Mouse (Mus musculus): Measurements from ENCODE around the gene Gm5148. TPM values are rescaled to one million over a fixed set of nuclear protein-coding genes. Genes with fewer than 3 reads are reported as not detected.

Gene Gm5148
- polyA plus RNA-seq, 1 experiment, result 17.5 TPM

DNA sequence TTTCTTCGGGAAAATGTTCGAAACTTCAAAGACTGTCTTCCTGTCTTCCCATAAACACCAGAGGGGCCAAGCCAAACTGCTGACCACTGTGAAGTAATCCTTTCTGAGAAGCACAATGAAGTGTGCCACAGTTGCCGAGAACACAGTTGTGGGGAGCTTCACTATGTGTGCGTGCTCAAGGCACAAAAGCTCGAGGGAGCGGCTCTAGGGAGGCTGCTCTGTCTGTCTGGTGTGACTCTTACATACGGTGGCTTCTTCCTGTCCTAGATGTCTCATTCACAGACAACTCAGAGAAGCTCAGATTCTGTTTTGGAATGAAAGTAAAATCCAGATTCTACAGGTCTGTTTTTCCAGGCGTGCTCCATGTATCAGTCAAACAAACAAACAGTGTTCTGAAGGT is 48.0 kb downstream of the Gm5148 start:
- 82% methylated on average over 8 of the region's 8 CpGs for WGBS
- TF ChIP-seq POLR2A (IDR thresholded peaks at IDR 0.05; ENCODE audit: borderline replicate concordance, insufficient read depth, low read length) (no peak), CTCF (IDR thresholded peaks at IDR 0.05; ENCODE audit: borderline replicate concordance, insufficient read depth, low read depth, low read length) (no peak)
- Histone ChIP-seq H3K4me3 (replicated peaks; ENCODE audit: insufficient read depth, low read depth, low read length) (no peak overlapping the region), H3K27ac (ENCODE audit: insufficient read depth, low read length) (no peak overlapping the region), H3K27me3 (ENCODE audit: control insufficient read depth, insufficient read depth, low read length) (no peaks in the 10 kb centered on the region), H3K4me1 (ENCODE audit: control insufficient read depth, insufficient read depth, low read length) (no peaks in the 10 kb centered on the region)
- no peak for DNase-seq

DNA sequence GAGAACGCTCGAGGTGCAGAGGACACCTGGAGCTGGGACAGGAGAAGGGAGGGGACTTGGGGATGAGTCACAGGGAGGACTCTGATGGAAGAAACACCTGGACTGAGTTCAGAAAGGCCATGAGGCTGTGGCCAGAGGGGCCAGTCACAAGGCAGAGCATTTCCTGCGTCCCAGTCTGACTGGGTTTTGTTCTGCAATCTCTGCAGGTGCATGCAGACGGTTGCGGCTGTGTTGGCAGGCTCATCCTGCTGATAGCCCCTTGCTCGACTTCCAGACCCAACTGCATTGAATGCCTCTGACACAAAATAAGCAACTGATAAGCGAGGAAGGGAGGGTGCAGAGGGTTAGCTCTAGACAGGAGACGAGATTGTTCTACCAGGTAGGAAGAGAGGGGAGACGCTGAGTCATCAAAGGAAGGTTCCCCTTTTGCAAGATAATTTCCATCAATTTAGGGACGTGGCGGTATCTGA is 49.2 kb downstream of the Gm5148 start:
- Histone ChIP-seq H3K27ac (ENCODE audit: insufficient read depth, low read length) (no peak overlapping the region), H3K4me3 (replicated peaks; ENCODE audit: insufficient read depth, low read depth, low read length) (no peak overlapping the region), H3K27me3 (ENCODE audit: control insufficient read depth, insufficient read depth, low read length) (no peaks in the 10 kb centered on the region), H3K4me1 (ENCODE audit: control insufficient read depth, insufficient read depth, low read length) (no peaks in the 10 kb centered on the region)
- TF ChIP-seq CTCF (IDR thresholded peaks at IDR 0.05; ENCODE audit: borderline replicate concordance, insufficient read depth, low read depth, low read length) (no peak), POLR2A (IDR thresholded peaks at IDR 0.05; ENCODE audit: borderline replicate concordance, insufficient read depth, low read length) (no peak)
- no peak for DNase-seq
- 86% methylated on average over 11 of the region's 11 CpGs for WGBS

DNA sequence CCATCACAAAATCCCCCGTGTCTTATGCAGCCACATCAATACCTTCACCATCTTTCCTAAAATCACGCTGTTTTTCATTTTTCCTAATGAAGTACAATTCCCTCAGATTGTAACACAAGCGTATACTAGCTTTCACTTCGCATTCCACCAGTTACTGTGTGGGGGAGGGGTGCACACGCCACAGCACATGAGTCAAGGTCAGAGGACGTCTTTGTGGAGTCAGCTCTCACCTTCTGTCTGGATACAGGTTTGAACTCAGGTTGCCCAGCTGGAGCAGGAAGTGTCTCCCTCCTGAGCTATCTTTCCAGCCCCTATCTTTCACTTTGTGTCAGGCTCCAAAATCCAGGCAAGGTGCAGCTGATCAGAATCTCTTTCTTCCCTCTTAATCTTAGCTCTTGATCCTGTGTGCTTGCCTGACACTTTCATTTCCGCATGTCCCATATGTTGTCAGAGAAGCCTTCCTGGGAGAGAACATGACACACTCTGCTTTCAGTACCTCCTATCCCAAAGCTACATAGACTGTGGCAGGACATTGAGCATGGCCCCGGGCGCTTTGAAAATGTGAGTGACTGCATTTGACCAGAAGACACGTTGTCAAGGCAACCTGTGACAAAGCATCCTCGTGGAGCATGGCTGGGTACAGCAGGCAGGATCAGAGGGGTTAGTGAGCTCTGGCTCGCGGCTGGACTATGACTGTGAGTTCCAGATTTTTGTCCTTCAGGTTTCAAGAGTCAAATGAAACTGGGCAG is 50.6 kb downstream of the Gm5148 start:
- no peak for DNase-seq
- Histone ChIP-seq H3K27ac (ENCODE audit: insufficient read depth, low read length) (no peak overlapping the region), H3K4me3 (replicated peaks; ENCODE audit: insufficient read depth, low read depth, low read length) (no peak overlapping the region), H3K4me1 (ENCODE audit: control insufficient read depth, insufficient read depth, low read length) (no peaks in the 10 kb centered on the region), H3K27me3 (ENCODE audit: control insufficient read depth, insufficient read depth, low read length) (no peaks in the 10 kb centered on the region)
- no peak for TF ChIP-seq POLR2A (IDR thresholded peaks at IDR 0.05; ENCODE audit: borderline replicate concordance, insufficient read depth, low read length)
- TF ChIP-seq CTCF (IDR thresholded peaks at IDR 0.05; ENCODE audit: borderline replicate concordance, insufficient read depth, low read depth, low read length), result no peak
- 45% methylated on average over 13 of the region's 13 CpGs for WGBS

DNA sequence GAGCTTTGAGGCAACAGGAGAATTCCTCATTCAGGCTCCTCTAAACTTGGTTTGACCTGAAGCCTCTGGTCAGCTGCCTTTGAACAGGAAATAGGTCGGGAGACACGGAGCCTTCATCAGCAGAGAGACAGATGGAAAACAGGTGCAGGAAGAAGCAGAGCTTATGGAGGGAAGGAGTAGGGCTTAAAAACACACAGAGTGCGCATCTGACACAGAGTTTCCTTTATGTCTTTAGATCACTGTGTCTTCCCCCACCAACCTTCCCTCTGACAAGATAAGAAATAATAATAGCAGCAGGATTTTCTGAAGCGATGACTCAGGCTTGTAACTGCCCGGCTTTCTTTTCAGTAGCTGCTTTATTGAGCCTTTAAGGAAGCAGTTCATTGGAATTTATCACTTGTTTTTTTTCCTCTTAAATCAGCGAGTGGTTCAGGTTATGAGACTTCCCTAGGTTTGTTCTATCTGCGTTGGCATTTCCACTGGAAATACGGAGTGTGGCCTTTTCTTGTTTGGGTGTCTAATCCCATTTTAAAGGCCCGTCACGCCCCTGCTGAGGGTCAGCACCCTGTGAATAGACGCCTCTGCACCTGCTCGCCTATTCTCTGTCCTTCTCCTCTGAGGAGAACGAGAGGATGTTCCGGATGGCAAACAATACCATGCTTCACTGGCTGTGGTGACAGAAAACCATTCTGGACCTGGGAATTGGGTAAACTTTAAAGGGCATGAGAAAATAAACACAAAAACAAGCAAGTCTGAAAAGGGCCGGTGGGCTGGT is 51.8 kb downstream of the Gm5148 start:
- Histone ChIP-seq H3K4me3 (replicated peaks; ENCODE audit: insufficient read depth, low read depth, low read length) (no peak overlapping the region), H3K27me3 (ENCODE audit: control insufficient read depth, insufficient read depth, low read length) (no peaks in the 10 kb centered on the region; the same call in 1 of the 2 replicates), H3K27ac (ENCODE audit: insufficient read depth, low read length) (no peak overlapping the region), H3K4me1 (ENCODE audit: control insufficient read depth, insufficient read depth, low read length) (no peaks in the 10 kb centered on the region)
- no peak for TF ChIP-seq CTCF (IDR thresholded peaks at IDR 0.05; ENCODE audit: borderline replicate concordance, insufficient read depth, low read depth, low read length)
- TF ChIP-seq POLR2A (IDR thresholded peaks at IDR 0.05; ENCODE audit: borderline replicate concordance, insufficient read depth, low read length), result no peak
- WGBS, result 47% methylated on average over 15 of the region's 15 CpGs
- DNase-seq, result peak in 1 of 2 experiments; percentile 13

DNA sequence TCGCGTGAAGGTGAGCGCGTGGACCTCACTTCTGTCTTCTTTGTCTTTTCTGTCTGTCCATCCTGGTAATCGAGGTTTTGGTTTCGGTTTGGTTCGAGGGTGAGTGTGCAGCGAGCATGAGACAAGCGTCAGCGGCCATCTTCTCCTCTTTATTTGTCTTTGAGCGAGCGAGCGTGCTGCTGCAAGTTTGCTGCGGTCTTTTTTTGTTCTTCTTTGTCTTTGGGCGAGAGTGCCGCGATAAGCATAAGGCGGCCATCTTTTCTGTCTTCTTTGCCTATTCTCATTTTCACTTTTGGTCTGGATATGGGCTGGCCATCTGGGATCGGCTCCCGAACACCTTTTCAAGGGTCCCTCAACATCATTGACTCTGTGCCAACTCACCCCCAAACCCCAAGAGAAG is 55.2 kb downstream of the Gm5148 start:
- WGBS, result 96% methylated on average over 20 of the region's 20 CpGs
- Histone ChIP-seq H3K4me3 (replicated peaks; ENCODE audit: insufficient read depth, low read depth, low read length) (no peak overlapping the region), H3K4me1 (ENCODE audit: control insufficient read depth, insufficient read depth, low read length) (no peaks in the 10 kb centered on the region), H3K27me3 (ENCODE audit: control insufficient read depth, insufficient read depth, low read length) (no peaks in the 10 kb centered on the region; the same call in 1 of the 2 replicates), H3K27ac (ENCODE audit: insufficient read depth, low read length) (no peak overlapping the region)
- no peak for TF ChIP-seq POLR2A (IDR thresholded peaks at IDR 0.05; ENCODE audit: borderline replicate concordance, insufficient read depth, low read length)
- TF ChIP-seq CTCF (IDR thresholded peaks at IDR 0.05; ENCODE audit: borderline replicate concordance, insufficient read depth, low read depth, low read length), result no peak
- no peak for DNase-seq

DNA sequence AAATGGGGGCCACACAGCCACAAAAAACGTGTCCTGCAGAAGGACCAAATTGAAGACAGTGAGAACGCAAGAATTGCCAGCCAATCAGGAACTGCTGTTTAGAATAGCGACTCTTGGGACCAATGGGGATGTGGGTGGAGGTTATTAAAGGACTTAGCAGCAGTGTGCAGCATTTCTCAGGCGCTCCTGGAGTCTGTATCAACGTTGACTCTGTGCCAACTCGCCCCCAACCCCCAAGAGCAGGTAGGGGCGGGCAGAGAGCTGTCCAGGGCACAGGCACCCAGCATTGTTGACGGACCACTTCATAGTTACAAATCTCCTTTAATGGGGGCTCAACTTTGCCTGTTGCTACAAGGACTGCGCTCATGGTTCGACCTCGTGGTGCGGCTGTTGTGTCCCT is 55.6 kb downstream of the Gm5148 start:
- H3K27me3 ChIP-seq (ENCODE audit: control insufficient read depth, insufficient read depth, low read length), result no peaks in the 10 kb centered on the region; the same call in 1 of the 2 replicates
- H3K27ac ChIP-seq (ENCODE audit: insufficient read depth, low read length), result no peak overlapping the region
- WGBS, result 90% methylated on average over 12 of the region's 12 CpGs
- no peak for TF ChIP-seq CTCF (IDR thresholded peaks at IDR 0.05; ENCODE audit: borderline replicate concordance, insufficient read depth, low read depth, low read length)
- no peak for TF ChIP-seq POLR2A (IDR thresholded peaks at IDR 0.05; ENCODE audit: borderline replicate concordance, insufficient read depth, low read length)
- H3K4me3 ChIP-seq (replicated peaks; ENCODE audit: insufficient read depth, low read depth, low read length), result no peak overlapping the region
- no peaks in the 10 kb centered on the region for H3K4me1 ChIP-seq (ENCODE audit: control insufficient read depth, insufficient read depth, low read length)
- no peak for DNase-seq

DNA sequence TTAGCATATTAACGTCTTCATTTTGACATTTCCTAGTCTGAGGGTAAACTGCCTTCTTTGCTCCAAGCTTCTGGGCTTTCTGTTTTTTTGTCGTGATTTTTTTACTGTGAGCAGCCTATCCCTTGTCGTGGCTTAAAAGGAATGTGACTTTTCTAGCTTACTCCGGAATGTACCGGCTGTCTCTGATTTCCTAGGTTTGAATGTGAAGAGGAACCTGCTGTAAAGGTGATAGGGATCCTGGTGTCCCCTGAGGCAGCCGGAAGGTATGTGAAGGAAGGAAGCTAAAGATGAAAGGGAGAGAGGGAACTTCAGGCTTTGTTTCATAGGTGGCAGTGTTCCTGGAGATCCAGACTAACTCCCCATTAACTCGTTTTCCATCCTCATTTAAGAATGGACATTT is 56.6 kb downstream of the Gm5148 start:
- 47% methylated on average over 7 of the region's 7 CpGs for WGBS
- H3K27me3 ChIP-seq (ENCODE audit: control insufficient read depth, insufficient read depth, low read length), result no peaks in the 10 kb centered on the region; the same call in 1 of the 2 replicates
- no peak overlapping the region for H3K27ac ChIP-seq (ENCODE audit: insufficient read depth, low read length)
- TF ChIP-seq CTCF (IDR thresholded peaks at IDR 0.05; ENCODE audit: borderline replicate concordance, insufficient read depth, low read depth, low read length) (no peak), POLR2A (IDR thresholded peaks at IDR 0.05; ENCODE audit: borderline replicate concordance, insufficient read depth, low read length) (no peak)
- DNase-seq, result no peak
- H3K4me1 ChIP-seq (ENCODE audit: control insufficient read depth, insufficient read depth, low read length), result no peaks in the 10 kb centered on the region
- H3K4me3 ChIP-seq (replicated peaks; ENCODE audit: insufficient read depth, low read depth, low read length), result no peak overlapping the region

All from cerebellum, adult 2 months (tissue).